Mouse (Mus musculus) kidney, embryonic 15.5 days (tissue): ENCODE results near the gene Hdac7. TPM values are rescaled to one million over a fixed set of nuclear protein-coding genes. Genes with fewer than 3 reads are reported as not detected.
"Not testable (repeated sequence)": the region's sequence is repeated elsewhere in the genome, so short reads cannot be mapped to it uniquely, and the experiment has no call there.

Experiments
- ATAC-seq: fragments of 200-750 bp; cut with Nextera tagmentation; replicated peaks from 2 replicates; pipeline ENCODE4 v1.8.0; 2017; ENCODE audit warnings: moderate TSS enrichment; ENCODE audit not compliant: low FRiP score
- H3K27ac ChIP-seq: fragments of 300-500 bp; sonication (generic); 2 replicates; pipeline ENCODE4 v1.5.1; 2015; ENCODE audit warnings: mild to moderate bottlenecking, inconsistent platforms
- H3K27me3 ChIP-seq: fragments of 300-500 bp; sonication (generic); 2 replicates; pipeline ENCODE4 v1.6.1; 2015; ENCODE audit warnings: inconsistent platforms
- H3K36me3 ChIP-seq: fragments of 300-500 bp; sonication (generic); 2 replicates; pipeline ENCODE4 v1.6.1; 2015; ENCODE audit warnings: inconsistent platforms
- H3K4me1 ChIP-seq: fragments of 300-500 bp; sonication (generic); 2 replicates; pipeline ENCODE4 v1.6.1; 2015; ENCODE audit warnings: inconsistent platforms
- H3K4me2 ChIP-seq: fragments of 300-500 bp; sonication (generic); 2 replicates; pipeline ENCODE4 v1.6.1; 2015; ENCODE audit warnings: moderate library complexity, mild to moderate bottlenecking, inconsistent platforms
- H3K4me3 ChIP-seq: fragments of 300-500 bp; sonication (generic); replicated peaks from 2 replicates; pipeline ENCODE4 v1.5.1; 2015; ENCODE audit warnings: mild to moderate bottlenecking, inconsistent platforms
- H3K9ac ChIP-seq: fragments of 300-500 bp; sonication (generic); 2 replicates; pipeline ENCODE4 v1.6.1; 2015; ENCODE audit warnings: mild to moderate bottlenecking, inconsistent platforms
- H3K9me3 ChIP-seq: fragments of 300-500 bp; sonication (generic); replicated peaks from 2 replicates; pipeline ENCODE4 v1.6.1; 2016; ENCODE audit warnings: inconsistent platforms
- WGBS: fragments of 180-500 bp; shearing (Covaris S2); methylation state at CpG from one replicate; pipeline ENCODE4 v1.1.7; 2015; ENCODE audit warnings: mixed read lengths; 5-methylcytosine and 5-hydroxymethylcytosine counted together
- polyA plus RNA-seq: library from polyadenylated mRNA; unstranded; fragments of >200 nt; fragmentation: Nextera tagmentation; extraction: Ambion mirVana; gene quantifications from 2 replicates; pipeline ENCODE4 v1.2.1, GENCODE M21; 2015

Gene Hdac7
- polyA plus RNA-seq, 1 experiment from 2014 or later = 35.2 TPM

GRCm38 (mm10) chr15:97871055-97872030 lies 27.0 kb upstream of the Hdac7 start:
- no peak for ATAC-seq
- Histone ChIP-seq H3K9ac (no peak overlapping the region), H3K27me3 (no peaks in the 10 kb centered on the region), H3K4me3 (no peak overlapping the region), H3K9me3 (no peaks in the 10 kb centered on the region; the same call in 1 of the 2 replicates), H3K36me3 (0 out of 2 replicates have a peak, but pooled peaks cover 10% of the 10 kb centered on the region), H3K4me2 (no peak overlapping the region), H3K4me1 (peaks cover 7% of the 10 kb centered on the region; the same call in 1 of the 2 replicates), H3K27ac (no peak overlapping the region)
- 81% methylated on average over 19 of the region's 19 CpGs for WGBS

GRCm38 (mm10) chr15:97870116-97870515 lies 25.8 kb upstream of the Hdac7 start:
- ATAC-seq, H3K27ac ChIP-seq, H3K4me1 ChIP-seq, H3K9me3 ChIP-seq, H3K27me3 ChIP-seq, H3K4me2 ChIP-seq, H3K9ac ChIP-seq, H3K4me3 ChIP-seq: not testable (repeated sequence)
- peaks cover 15% of the 10 kb centered on the region; the same call in 1 of the 2 replicates for H3K36me3 ChIP-seq
- 63% methylated on average over 4 of the region's 4 CpGs for WGBS

- no peak overlapping the region for H3K27ac ChIP-seq
- ATAC-seq = no peak
- peaks cover 15% of the 10 kb centered on the region; the same call in 1 of the 2 replicates for H3K36me3 ChIP-seq
- H3K9me3 ChIP-seq = no peaks in the 10 kb centered on the region; the same call in 1 of the 2 replicates
- H3K4me1 ChIP-seq = peaks cover 8% of the 10 kb centered on the region; the same call in 1 of the 2 replicates
- H3K27me3 ChIP-seq = no peaks in the 10 kb centered on the region
- WGBS = 83% methylated on average over 6 of the region's 6 CpGs
- no peak overlapping the region for H3K4me2 ChIP-seq
- H3K4me3 ChIP-seq = no peak overlapping the region
- no peak overlapping the region for H3K9ac ChIP-seq
Observed at GRCm38 (mm10) chr15:97868985-97869384, 24.7 kb upstream of the Hdac7 start.

DNA sequence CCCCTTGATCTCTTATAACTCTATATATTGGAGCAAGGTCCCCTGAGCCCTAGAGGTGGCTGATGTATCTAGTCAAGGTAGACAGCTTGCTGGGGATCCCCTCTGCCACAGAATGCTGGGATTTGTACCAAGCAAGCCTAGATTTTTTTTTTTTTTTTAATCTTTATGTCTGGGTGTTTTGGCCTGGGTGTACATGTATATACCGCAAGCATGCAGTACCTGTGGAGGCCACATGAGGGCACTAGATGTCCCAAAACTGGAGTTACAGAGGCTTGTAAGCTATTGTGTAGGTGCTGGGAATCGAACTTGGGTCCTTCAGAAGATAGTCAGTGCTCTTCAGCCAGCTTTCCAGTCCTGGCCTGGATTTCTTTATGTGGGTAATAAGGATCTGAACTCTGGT lies 21.7 kb upstream of the Hdac7 start:
- Histone ChIP-seq H3K4me3 (no peak overlapping the region), H3K4me2 (no peak overlapping the region), H3K27me3 (no peaks in the 10 kb centered on the region), H3K9ac (no peak overlapping the region), H3K36me3 (peaks cover 15% of the 10 kb centered on the region; the same call in 1 of the 2 replicates), H3K4me1 (peaks cover 10% of the 10 kb centered on the region), H3K27ac (no peak overlapping the region), H3K9me3 (no peaks in the 10 kb centered on the region; the same call in 1 of the 2 replicates)
- no peak for ATAC-seq
- 94% methylated on average over 2 of the region's 2 CpGs for WGBS

DNA sequence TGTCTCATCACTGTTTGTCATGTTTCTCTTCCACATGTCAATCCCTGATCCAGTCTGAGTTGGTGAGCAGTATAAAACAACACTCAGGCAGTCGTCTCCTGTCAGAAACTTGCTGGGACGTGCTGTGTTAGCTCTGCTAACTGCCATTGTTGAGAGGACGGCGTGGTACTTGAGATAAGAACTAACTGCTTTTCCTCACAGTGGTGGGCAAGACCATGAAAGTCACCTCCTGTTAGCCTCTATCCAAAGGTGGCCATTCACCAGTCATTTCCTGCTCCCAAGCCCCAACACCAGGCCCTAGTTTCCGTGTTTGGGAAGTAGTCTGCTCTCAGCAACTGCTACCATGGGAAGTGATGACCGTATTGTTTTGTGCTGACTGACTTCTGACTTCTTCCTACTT lies 20.9 kb upstream of the Hdac7 start:
- H3K4me2 ChIP-seq = no peak overlapping the region
- no peak overlapping the region for H3K27ac ChIP-seq
- peaks cover 15% of the 10 kb centered on the region; the same call in 1 of the 2 replicates for H3K36me3 ChIP-seq
- no peak overlapping the region for H3K4me3 ChIP-seq
- H3K4me1 ChIP-seq = peaks cover 12% of the 10 kb centered on the region
- no peaks in the 10 kb centered on the region for H3K27me3 ChIP-seq
- no peak for ATAC-seq
- 53% methylated on average over 6 of the region's 6 CpGs for WGBS
- no peaks in the 10 kb centered on the region; the same call in 1 of the 2 replicates for H3K9me3 ChIP-seq
- H3K9ac ChIP-seq = no peak overlapping the region

- no peak overlapping the region for H3K9ac ChIP-seq
Observed at GRCm38 (mm10) chr15:97864361-97865045, 20.2 kb upstream of the Hdac7 start.

GRCm38 (mm10) chr15:97863494-97863881 lies 19.2 kb upstream of the Hdac7 start:
- Histone ChIP-seq H3K4me1 (peaks cover 12% of the 10 kb centered on the region), H3K9ac (no peak overlapping the region), H3K27me3 (no peaks in the 10 kb centered on the region), H3K4me3 (no peak overlapping the region), H3K36me3 (peaks cover 15% of the 10 kb centered on the region; the same call in 1 of the 2 replicates), H3K4me2 (no peak overlapping the region), H3K27ac (no peak overlapping the region), H3K9me3 (no peaks in the 10 kb centered on the region; the same call in 1 of the 2 replicates)
- no peak for ATAC-seq
- 83% methylated on average over 18 of the region's 18 CpGs for WGBS

More at GRCm38 (mm10) chr15:97864361-97865045, 20.2 kb upstream of the Hdac7 start:
- Histone ChIP-seq H3K4me3 (no peak overlapping the region), H3K4me2 (no peak overlapping the region), H3K27me3 (no peaks in the 10 kb centered on the region), H3K36me3 (peaks cover 15% of the 10 kb centered on the region; the same call in 1 of the 2 replicates), H3K4me1 (peaks cover 12% of the 10 kb centered on the region), H3K9me3 (no peaks in the 10 kb centered on the region; the same call in 1 of the 2 replicates), H3K27ac (no peak overlapping the region)
- WGBS = 49% methylated on average over 8 of the region's 8 CpGs
- ATAC-seq = no peak

DNA sequence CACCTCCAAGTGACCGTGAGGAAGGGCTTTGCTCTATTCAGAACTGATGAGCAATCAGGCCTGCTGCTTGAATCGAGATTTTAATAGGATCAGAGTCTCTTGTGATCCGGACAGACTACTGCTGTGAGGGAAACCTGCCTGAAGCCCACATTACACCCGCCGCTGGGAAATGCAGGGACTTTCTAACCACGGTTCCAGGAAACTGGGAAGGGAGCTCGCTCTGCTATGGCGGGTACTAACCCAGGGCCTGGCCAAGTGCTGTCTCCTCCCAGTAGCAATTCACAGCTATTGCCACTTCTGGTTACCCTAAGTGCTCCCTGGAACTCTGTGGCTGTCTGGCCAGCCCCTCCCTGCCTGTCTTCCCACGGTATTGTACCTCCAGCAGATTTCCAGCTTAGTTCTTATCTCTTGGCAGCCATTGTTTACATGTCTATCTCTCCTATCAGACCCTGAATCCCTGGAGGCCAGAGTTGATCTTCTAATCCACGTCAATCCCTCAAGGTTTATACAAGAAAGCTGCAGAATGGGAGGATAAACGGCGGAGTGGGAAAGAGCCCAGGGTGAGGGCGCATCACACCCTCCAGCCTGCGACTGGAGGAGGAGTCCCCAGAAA lies 18.7 kb upstream of the Hdac7 start:
- peaks cover 12% of the 10 kb centered on the region for H3K4me1 ChIP-seq
- H3K27ac ChIP-seq = no peak overlapping the region
- H3K9ac ChIP-seq = no peak overlapping the region
- WGBS = 59% methylated on average over 14 of the region's 14 CpGs
- no peak for ATAC-seq
- H3K27me3 ChIP-seq = no peaks in the 10 kb centered on the region
- H3K4me2 ChIP-seq = no peak overlapping the region
- H3K9me3 ChIP-seq = no peaks in the 10 kb centered on the region; the same call in 1 of the 2 replicates
- H3K36me3 ChIP-seq = peaks cover 15% of the 10 kb centered on the region; the same call in 1 of the 2 replicates
- no peak overlapping the region for H3K4me3 ChIP-seq

GRCm38 (mm10) chr15:97860353-97860752 lies 16.1 kb upstream of the Hdac7 start:
- Histone ChIP-seq H3K27me3 (no peaks in the 10 kb centered on the region), H3K4me2 (no peak overlapping the region), H3K9ac (no peak overlapping the region), H3K4me1 (peaks cover 12% of the 10 kb centered on the region), H3K4me3 (no peak overlapping the region), H3K36me3 (no peaks in the 10 kb centered on the region), H3K9me3 (no peaks in the 10 kb centered on the region), H3K27ac (no peak overlapping the region)
- no peak for ATAC-seq
- WGBS = 82% methylated on average over 3 of the region's 3 CpGs

GRCm38 (mm10) chr15:97858431-97858830 lies 14.1 kb upstream of the Hdac7 start:
- Histone ChIP-seq H3K4me2 (no peak overlapping the region), H3K27ac (no peak overlapping the region), H3K36me3 (no peaks in the 10 kb centered on the region), H3K4me1 (peaks cover 8% of the 10 kb centered on the region), H3K9ac (no peak overlapping the region), H3K4me3 (no peak overlapping the region), H3K9me3 (no peaks in the 10 kb centered on the region), H3K27me3 (no peaks in the 10 kb centered on the region)
- ATAC-seq = no peak
- WGBS = 82% methylated on average over 4 of the region's 4 CpGs

DNA sequence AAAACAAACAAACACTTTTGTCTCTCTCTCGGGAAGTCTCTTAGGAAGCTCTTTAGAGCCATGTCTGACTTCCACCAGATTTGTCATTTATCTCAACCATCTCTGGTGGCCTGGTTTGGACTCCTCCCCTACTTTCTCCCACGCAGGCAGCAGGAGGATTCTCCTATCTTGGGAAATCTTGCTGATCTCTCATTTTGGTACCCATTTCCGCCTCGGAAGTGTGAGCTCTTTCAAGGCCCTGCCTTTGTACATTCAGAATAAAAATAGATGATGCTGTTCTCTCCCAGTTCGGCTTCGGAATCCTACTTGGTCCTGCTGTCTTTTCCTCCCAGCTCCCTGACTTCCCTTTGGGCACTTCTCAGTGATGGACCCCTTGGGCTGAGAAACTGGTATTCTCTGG lies 10.2 kb upstream of the Hdac7 start:
- WGBS = 61% methylated on average over 6 of the region's 6 CpGs
- Histone ChIP-seq H3K4me2 (no peak overlapping the region), H3K4me3 (no peak overlapping the region), H3K9me3 (no peaks in the 10 kb centered on the region), H3K27ac (no peak overlapping the region), H3K27me3 (no peaks in the 10 kb centered on the region), H3K4me1 (no peaks in the 10 kb centered on the region), H3K36me3 (no peaks in the 10 kb centered on the region), H3K9ac (no peak overlapping the region)
- ATAC-seq = no peak
